Mouse (Mus musculus): ENCODE measurements around the gene Rhox3h. TPM values are rescaled to one million over a fixed set of nuclear protein-coding genes. Genes with fewer than 3 reads are reported as not detected.
"Not testable (repeated sequence)": the region's sequence is repeated elsewhere in the genome, so short reads cannot be mapped to it uniquely, and the experiment has no call there.

Gene Rhox3h
- not detected for total RNA-seq (2021)
- long read RNA-seq, experiment 1 = 0 reads
- long read RNA-seq, experiment 2 = 0 reads

GRCm38 (mm10) chrX:37668664-37669063 lies at the start of gene Rhox3h:
Rhox3h (minus strand) TSS chrX:37668764.
- not testable (repeated sequence) for DNase-seq

- no peak for DNase-seq
Observed at GRCm38 (mm10) chrX:37701821-37702387, 33.3 kb upstream of the Rhox3h start.

GRCm38 (mm10) chrX:37692261-37692660 lies 23.7 kb upstream of the Rhox3h start:
- no peak for DNase-seq

- no peak for DNase-seq
Observed at GRCm38 (mm10) chrX:37683031-37683715, 14.6 kb upstream of the Rhox3h start.

GRCm38 (mm10) chrX:37673177-37673576 lies 4.6 kb upstream of the Rhox3h start, which contains the start of gene Rhox2h:
Rhox2h (minus strand) TSS chrX:37673277.
- DNase-seq = not testable (repeated sequence)

GRCm38 (mm10) chrX:37651227-37651626 lies 17.3 kb downstream of the Rhox3h start, which contains the start of gene Rhox4g:
Rhox4g (minus strand) TSS chrX:37651327.
- not testable (repeated sequence) for DNase-seq

- DNase-seq = not testable (repeated sequence)
Observed at GRCm38 (mm10) chrX:37643370-37643769, 25.2 kb downstream of the Rhox3h start, which contains the start of gene Rhox2g. Rhox2g (minus strand) TSS chrX:37643470.

GRCm38 (mm10) chrX:37628512-37628911 lies 40.1 kb downstream of the Rhox3h start, which contains the start of gene Rhox3g:
Rhox3g (minus strand) TSS chrX:37628612.
- not testable (repeated sequence) for DNase-seq

Other genes starting within 250 kb of the Rhox3h start
- not detected for gene Rhox4b, start 236.3 kb downstream of the Rhox3h start, total RNA-seq (2021)
- not detected for gene Rhox2c, start 215.1 kb downstream of the Rhox3h start, total RNA-seq (2021)
- gene Rhox3c, start 210.2 kb downstream of the Rhox3h start, total RNA-seq (2021) = not detected
- not detected for gene Rhox4c, start 188.4 kb downstream of the Rhox3h start, total RNA-seq (2021)
- not detected for gene Rhox2d, start 175.3 kb downstream of the Rhox3h start, total RNA-seq (2021)
- gene Rhox4d, start 154.4 kb downstream of the Rhox3h start, total RNA-seq (2021) = not detected
- gene Rhox2e, start 138.3 kb downstream of the Rhox3h start, total RNA-seq (2021) = not detected
- not detected for gene Rhox3e, start 126.7 kb downstream of the Rhox3h start, total RNA-seq (2021)
- gene Rhox4e, start 111.4 kb downstream of the Rhox3h start, total RNA-seq (2021) = not detected
- not detected for gene Rhox2f, start 97.4 kb downstream of the Rhox3h start, total RNA-seq (2021)
- not detected for gene Rhox3f, start 87.8 kb downstream of the Rhox3h start, total RNA-seq (2021)
- not detected for gene Rhox4f, start 61.1 kb downstream of the Rhox3h start, total RNA-seq (2021)
- gene Rhox3g, start 40.2 kb downstream of the Rhox3h start, total RNA-seq (2021) = not detected
- gene Rhox2g, start 25.3 kb downstream of the Rhox3h start, total RNA-seq (2021) = not detected
- not detected for gene Rhox4g, start 17.4 kb downstream of the Rhox3h start, total RNA-seq (2021)
- gene Rhox2h, start 4.5 kb upstream of the Rhox3h start, total RNA-seq (2021) = not detected
- not detected for gene Rhox5, start 136.1 kb upstream of the Rhox3h start, total RNA-seq (2021)
- not detected for gene Rhox6, start 158.1 kb upstream of the Rhox3h start, total RNA-seq (2021)
- gene Rhox7a, start 162.9 kb upstream of the Rhox3h start, total RNA-seq (2021) = not detected
- gene Rhox8, start 210.2 kb upstream of the Rhox3h start, total RNA-seq (2021) = not detected
- not detected for gene Rhox7b, start 228.5 kb upstream of the Rhox3h start, total RNA-seq (2021)
- not detected for gene Rhox9, start 233.0 kb upstream of the Rhox3h start, total RNA-seq (2021)

Measured in adrenal gland, postnatal 36 days (tissue).